Mouse (Mus musculus) brain, adult 10 weeks (tissue): ENCODE results near the gene Defa35. TPM values are rescaled to one million over a fixed set of nuclear protein-coding genes. Genes with fewer than 3 reads are reported as not detected.

Source experiments
- polyA plus RNA-seq: library from polyadenylated mRNA; stranded (reverse); fragments of 350-450 nt; fragmentation: Illumina TruSeq; extraction: RNeasy Lipid Tissue Mini Kit (QIAGEN cat#74804); gene quantifications from one replicate; pipeline ENCODE4 v1.2.3, GENCODE M21; 2015; ENCODE audit warnings: low read depth, low replicate concordance

Gene Defa35
- polyA plus RNA-seq, result not detected

DNA sequence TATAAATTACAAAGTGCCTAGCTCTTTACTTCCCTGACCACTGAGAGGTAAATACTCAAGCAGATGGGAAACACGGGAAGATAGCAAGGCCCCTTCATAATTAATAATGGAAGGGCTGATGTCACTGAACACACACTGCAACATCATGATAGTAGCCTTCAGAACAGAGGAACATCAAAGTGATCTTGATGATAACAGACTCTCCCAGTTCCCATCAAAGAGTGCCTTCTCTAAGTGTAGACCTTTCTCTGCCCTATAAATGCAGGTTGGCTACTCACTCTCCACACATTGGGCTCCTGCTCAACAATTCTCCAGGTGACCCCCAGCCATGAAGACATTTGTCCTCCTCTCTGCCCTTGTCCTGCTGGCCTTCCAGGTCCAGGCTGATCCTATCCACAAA lies at the start of gene Defa35:
TSS of gene Defa35 (plus strand) at position 301 of the 400 bp plus-strand sequence.

DNA sequence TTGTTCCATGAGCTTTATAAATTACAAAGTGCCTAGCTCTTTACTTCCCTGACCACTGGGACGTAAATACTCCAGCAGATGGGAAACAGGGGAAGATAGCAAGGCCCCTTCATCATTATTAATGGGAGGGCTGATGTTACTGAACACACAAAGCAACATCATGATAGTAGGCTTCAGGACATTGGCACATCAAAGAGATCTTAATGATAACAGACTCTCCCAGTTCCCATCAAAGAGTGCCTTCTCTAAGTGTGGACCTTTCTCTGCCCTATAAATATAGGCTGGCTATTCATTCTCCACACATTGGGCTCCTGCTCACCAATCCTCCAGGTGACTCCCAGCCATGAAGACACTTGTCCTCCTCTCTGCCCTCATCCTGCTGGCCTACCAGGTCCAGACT lies 39.6 kb upstream of the Defa35 start, which contains the start of gene Defa21:
TSS of gene Defa21 (plus strand) at position 301 of the 400 bp plus-strand sequence.

DNA sequence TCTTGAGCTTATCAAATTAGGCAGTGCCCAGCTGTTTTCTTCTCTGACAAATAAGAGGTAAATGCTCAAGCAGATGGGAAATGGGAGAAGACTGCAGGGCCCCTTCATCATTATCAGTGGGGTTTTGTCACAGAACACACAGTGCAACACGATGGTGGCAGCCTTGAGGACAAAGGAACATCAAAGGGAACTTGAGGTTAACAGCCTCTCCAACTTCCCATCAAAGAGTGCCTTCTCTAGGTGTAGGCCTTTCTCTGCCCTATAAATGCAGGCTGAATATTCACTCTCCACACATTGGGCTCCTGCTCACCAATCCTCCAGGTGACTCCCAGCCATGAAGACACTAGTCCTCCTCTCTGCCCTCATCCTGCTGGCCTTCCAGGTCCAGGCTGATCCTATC lies 10.1 kb upstream of the Defa35 start, which contains the start of gene Defa23:
TSS of gene Defa23 (plus strand) at position 301 of the 400 bp plus-strand sequence.

DNA sequence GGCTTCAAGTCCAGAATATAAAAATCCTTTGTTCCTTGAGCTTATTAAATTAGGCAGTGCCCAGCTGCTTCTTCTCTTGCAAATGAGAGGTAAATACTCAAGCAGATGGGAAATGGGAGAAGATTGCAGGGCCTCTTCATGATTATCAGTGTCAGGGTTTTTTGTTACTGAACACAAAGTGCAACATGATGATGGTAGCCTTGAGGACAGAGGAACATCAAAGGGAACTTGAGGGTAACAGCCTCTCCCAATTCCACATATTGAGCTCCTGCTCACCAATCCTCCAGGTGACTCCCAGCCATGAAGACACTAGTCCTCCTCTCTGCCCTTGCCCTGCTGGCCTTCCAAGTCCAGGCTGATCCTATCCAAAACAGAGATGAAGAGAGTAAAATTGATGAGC lies 19.3 kb downstream of the Defa35 start, which contains the start of gene Defa25:
TSS of gene Defa25 (plus strand) at position 301 of the 400 bp plus-strand sequence.

DNA sequence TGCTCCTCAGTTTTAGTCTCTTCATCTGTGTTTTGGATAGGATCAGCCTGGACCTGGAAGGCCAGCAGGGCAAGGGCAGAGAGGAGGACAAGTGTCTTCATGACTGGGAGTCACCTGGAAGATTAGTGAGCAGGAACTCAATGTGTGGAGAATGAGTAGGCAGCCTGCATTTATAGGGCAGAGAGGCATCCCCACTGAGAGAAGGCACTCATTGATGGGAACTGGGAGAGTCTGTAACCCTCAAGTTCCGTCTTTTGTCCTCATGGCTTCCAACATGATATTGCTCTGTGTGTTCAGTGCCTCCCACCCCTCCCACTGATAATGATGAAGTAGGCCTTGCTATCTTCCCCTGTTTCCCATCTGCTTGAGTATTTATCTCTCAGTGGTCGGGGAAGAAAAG lies 31.1 kb downstream of the Defa35 start, which contains the start of gene Gm14851:
TSS of gene Gm14851 (minus strand) at position 101 of the 400 bp plus-strand sequence.

Other genes with a start within 250 kb of the Defa35 start
- not detected for gene Defb33, start 172.4 kb upstream of the Defa35 start, polyA plus RNA-seq
- not detected for gene Gm15056, start 162.4 kb upstream of the Defa35 start, polyA plus RNA-seq
- not detected for gene Gm6040, start 143.0 kb upstream of the Defa35 start, polyA plus RNA-seq
- not detected for gene AY761185, start 120.3 kb upstream of the Defa35 start, polyA plus RNA-seq
- gene Defa21, start 39.5 kb upstream of the Defa35 start, polyA plus RNA-seq, result not detected
- not detected for gene Defa23, start 10.0 kb upstream of the Defa35 start, polyA plus RNA-seq
- not detected for gene Defa25, start 19.4 kb downstream of the Defa35 start, polyA plus RNA-seq
- gene Gm14851, start 31.0 kb downstream of the Defa35 start, polyA plus RNA-seq, result not detected
- gene Defa30, start 69.6 kb downstream of the Defa35 start, polyA plus RNA-seq, result not detected
- gene Defa22, start 97.2 kb downstream of the Defa35 start, polyA plus RNA-seq, result not detected
- gene Defa31, start 126.6 kb downstream of the Defa35 start, polyA plus RNA-seq, result not detected
- gene Gm15293, start 136.5 kb downstream of the Defa35 start, polyA plus RNA-seq, result not detected
- gene Gm15292, start 184.7 kb downstream of the Defa35 start, polyA plus RNA-seq, result not detected